Mouse (Mus musculus) B cell, adult 67 days (primary cell): ENCODE data around the gene Apol7b. TPM values are rescaled to one million over a fixed set of nuclear protein-coding genes. Genes with fewer than 3 reads are reported as not detected.

Source experiments
- total RNA-seq, 2 experiments: library from RNA; stranded (reverse); gene quantifications; 4 replicates each; pipeline ENCODE4 v1.2.4; 2023

Apol7b gene
- not detected for total RNA-seq

DNA sequence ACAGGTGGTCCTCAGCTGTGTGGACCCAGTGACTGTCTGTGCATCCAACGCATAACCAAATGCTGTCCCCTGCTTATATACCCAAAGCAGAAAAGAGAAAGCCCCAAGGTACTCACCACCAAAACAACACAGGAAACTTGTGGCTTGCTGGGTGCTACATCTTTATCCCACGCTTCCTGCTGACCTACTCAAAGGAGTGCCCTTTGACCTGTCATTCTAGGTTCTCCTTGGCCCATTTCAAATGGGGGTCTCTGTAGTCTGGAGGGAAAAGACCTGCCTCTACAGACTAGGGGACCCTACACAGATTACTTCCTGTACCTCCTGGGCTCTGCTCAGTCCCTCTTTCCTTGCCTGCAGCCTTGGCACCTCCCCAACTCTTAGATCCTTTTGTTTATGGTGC is at the start of gene Apol7b:
Gene Apol7b, minus strand, starts transcription at position 101 of the 400 bp plus-strand sequence.

DNA sequence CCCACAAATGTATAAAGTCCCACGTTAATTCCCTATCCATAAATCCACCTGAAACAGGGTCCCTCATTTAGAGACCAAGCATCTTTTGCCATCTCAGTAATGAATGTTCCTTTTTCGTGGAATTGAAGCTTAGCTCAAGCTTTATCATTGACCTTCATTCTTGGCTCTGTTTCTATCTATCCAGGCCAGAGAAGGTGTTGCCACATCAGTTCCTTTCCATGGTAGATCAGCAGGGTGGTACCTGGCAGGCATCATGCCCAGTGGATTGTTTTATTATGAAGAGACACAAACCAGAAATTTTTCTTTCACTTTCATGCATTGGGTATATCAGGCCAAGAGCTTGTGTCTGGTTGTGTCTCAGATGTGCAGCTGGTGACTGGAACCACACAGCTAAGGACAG is 29.4 kb upstream of the Apol7b start, which contains the start of gene Apol10a:
Gene Apol10a, plus strand, starts transcription at position 355 of the 400 bp plus-strand sequence.

DNA sequence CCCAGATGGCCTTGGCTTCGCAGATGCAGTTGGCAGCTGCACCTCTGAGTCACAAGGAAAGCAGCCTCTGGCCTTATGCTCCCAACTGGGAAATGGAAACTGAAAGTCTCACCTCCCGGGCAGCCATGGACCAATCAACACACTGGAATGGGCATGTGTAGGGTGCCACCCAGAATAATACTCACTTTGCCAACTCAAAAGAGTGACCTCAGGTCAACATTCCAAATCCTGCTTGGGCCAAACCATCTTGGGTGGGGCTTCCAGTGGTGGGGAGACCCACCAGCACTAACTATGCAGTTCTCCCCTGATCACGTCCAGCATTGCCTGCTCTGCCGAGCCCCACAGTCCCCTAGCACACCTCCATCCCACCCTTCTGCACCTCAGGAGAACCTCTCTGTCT is 36.3 kb downstream of the Apol7b start, which contains the start of gene Apol9a:
Gene Apol9a, minus strand, starts transcription at position 101 of the 400 bp plus-strand sequence.

GRCm38 (mm10) chr15:77399027-77399426 is 48.3 kb downstream of the Apol7b start, which contains the start of gene Apol7a:
TSS of gene Apol7a (minus strand) at chr15:77399110.

Other genes with a start within 250 kb of the Apol7b start
- not detected for gene Rbfox2, start 140.5 kb downstream of the Apol7b start, total RNA-seq
- not detected for gene Apol7a, start 48.4 kb downstream of the Apol7b start, total RNA-seq
- gene Apol9a, start 36.4 kb downstream of the Apol7b start, total RNA-seq = not detected
- gene Apol10a, start 29.6 kb upstream of the Apol7b start, total RNA-seq = not detected
- not detected for gene Apol11a, start 60.8 kb upstream of the Apol7b start, total RNA-seq
- not detected for gene Apol7c, start 85.8 kb upstream of the Apol7b start, total RNA-seq
- not detected for gene 1700025B11Rik, start 114.4 kb upstream of the Apol7b start, total RNA-seq
- gene Apol10b, start 148.6 kb upstream of the Apol7b start, total RNA-seq = not detected
- not detected for gene Gm36245, start 151.8 kb upstream of the Apol7b start, total RNA-seq
- not detected for gene Apol11b, start 195.8 kb upstream of the Apol7b start, total RNA-seq